ENCODE assay signal across 12 mouse cellular contexts in the genomic region with DNA sequence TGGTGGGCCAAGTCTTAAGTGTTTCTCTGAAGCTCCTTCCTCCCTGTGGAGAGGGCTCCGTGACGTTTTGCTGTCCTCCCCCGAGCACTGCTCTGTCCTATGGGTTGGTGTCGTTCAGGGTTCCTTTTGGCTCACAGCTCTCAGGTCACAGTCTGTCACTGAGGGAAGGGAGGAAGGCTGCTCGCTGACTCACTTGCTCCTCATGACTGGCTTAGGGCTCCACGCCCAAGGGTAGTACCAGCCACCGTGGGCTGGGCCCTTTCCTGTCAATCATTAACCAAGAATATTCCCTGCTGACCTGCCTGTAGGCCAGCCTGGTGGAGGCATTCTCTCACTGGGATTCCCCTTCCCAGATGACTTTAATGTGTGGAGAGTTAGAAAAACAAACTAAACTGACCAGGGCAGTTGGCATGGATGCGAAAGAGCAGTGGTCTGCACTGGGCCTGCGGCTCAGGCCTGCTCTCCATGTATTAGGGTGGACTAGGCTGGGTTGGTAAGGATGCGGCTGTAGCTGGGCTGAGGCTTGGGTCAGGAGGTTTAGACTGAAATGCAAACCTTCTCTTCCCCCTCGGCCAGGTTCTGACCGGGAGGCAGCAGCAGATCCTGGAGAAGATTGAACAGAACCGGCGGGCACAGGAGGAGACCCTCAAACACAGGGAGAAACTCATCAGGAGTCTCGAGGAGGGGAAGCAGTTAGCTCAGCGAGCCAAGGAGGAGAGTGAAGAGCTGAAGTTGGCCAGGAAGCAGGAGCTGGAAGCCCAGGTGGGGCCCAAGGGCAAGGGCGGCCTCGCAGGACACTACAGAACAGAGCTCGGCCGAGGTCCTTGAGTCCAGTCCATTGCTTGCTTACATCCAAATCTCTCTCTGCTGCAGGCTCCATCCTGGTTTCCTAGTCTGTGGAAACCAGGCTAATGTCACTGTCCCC. TPM values are rescaled to one million over a fixed set of nuclear protein-coding genes. Genes with fewer than 3 reads are reported as not detected.
DNase-seq lines count a peak whose midpoint lies in the region; ATAC-seq lines count a peak whose summit lies in the region.
"Had no signal": no experiment of that assay in that cellular context is flagged by ENCODE, and none has a peak within 500 bp of the region (broad histone marks: within the 10 kb centered on the region; RNA-seq: fewer than 3 reads in every experiment).

No protein-coding gene starts in this region.

- H3K9me3 ChIP-seq in intestine, embryonic 14.5 days (ENCODE audit: control insufficient read depth, low read length): no peaks in the 10 kb centered on the region
- H3K9me3 ChIP-seq in stomach, embryonic 15.5 days: no peaks in the 10 kb centered on the region
- no peaks in the 10 kb centered on the region for H3K9me3 ChIP-seq in forebrain, embryonic 14.5 days (replicated peaks; ENCODE audit: control insufficient read depth, low read length)
- H3K9me3 ChIP-seq: embryonic facial prominence, embryonic 15.5 days; limb, embryonic 15.5 days had no signal

- H3K9ac ChIP-seq in intestine, embryonic 14.5 days (ENCODE audit: low read length): no peak overlapping the region
- H3K9ac ChIP-seq in stomach, embryonic 15.5 days: no peak overlapping the region
- H3K9ac ChIP-seq in forebrain, embryonic 14.5 days (ENCODE audit: low read length): no peak overlapping the region
- H3K9ac ChIP-seq: embryonic facial prominence, embryonic 15.5 days; heart, embryonic 15.5 days; limb, embryonic 15.5 days had no signal

- no peaks in the 10 kb centered on the region for H3K27me3 ChIP-seq in intestine, embryonic 14.5 days (replicated peaks; ENCODE audit: control insufficient read depth, insufficient read depth, low read length)
- no peaks in the 10 kb centered on the region for H3K27me3 ChIP-seq in stomach, embryonic 15.5 days (replicated peaks)
- no peaks in the 10 kb centered on the region for H3K27me3 ChIP-seq in forebrain, embryonic 14.5 days (replicated peaks; ENCODE audit: control insufficient read depth, insufficient read depth, low read length)
- H3K27me3 ChIP-seq: embryonic facial prominence, embryonic 15.5 days; heart, embryonic 15.5 days; limb, embryonic 15.5 days had no signal

- 79% methylated on average over 20 of the region's 20 CpGs for WGBS in intestine, embryonic 14.5 days
- WGBS in stomach, embryonic 15.5 days: 77% methylated on average over 20 of the region's 20 CpGs
- whole genome bisulfite sequencing in forebrain, embryonic 14.5 days: 93% methylated on average over 20 of the region's 20 CpGs

- H3K36me3 ChIP-seq in intestine, embryonic 14.5 days (ENCODE audit: control insufficient read depth, insufficient read depth, low read length): peaks cover 77% of the 10 kb centered on the region
- H3K36me3 ChIP-seq in stomach, embryonic 15.5 days: peaks cover 44% of the 10 kb centered on the region
- H3K36me3 ChIP-seq in forebrain, embryonic 14.5 days (ENCODE audit: control insufficient read depth, insufficient read depth, low read length): peaks cover 90% of the 10 kb centered on the region

- no peaks in the 10 kb centered on the region for H3K4me1 ChIP-seq in intestine, embryonic 14.5 days (replicated peaks; ENCODE audit: control insufficient read depth, insufficient read depth, low read length)
- H3K4me1 ChIP-seq in stomach, embryonic 15.5 days: no peaks in the 10 kb centered on the region
- no peaks in the 10 kb centered on the region for H3K4me1 ChIP-seq in forebrain, embryonic 14.5 days (ENCODE audit: control insufficient read depth, insufficient read depth, low read length)
- H3K4me1 ChIP-seq: embryonic facial prominence, embryonic 15.5 days; heart, embryonic 15.5 days; limb, embryonic 15.5 days had no signal

- no peak overlapping the region for H3K4me3 ChIP-seq in intestine, embryonic 14.5 days (ENCODE audit: low read depth, low read length)
- no peak overlapping the region for H3K4me3 ChIP-seq in stomach, embryonic 15.5 days (replicated peaks)
- H3K4me3 ChIP-seq in forebrain, embryonic 14.5 days (ENCODE audit: low read depth, low read length): no peak overlapping the region
- H3K4me3 ChIP-seq: embryonic facial prominence, embryonic 15.5 days; heart, embryonic 15.5 days; limb, embryonic 15.5 days had no signal

- H3K27ac ChIP-seq in intestine, embryonic 14.5 days (ENCODE audit: low read depth): no peak overlapping the region
- H3K27ac ChIP-seq in stomach, embryonic 15.5 days: no peak overlapping the region
- no peak overlapping the region for H3K27ac ChIP-seq in forebrain, embryonic 14.5 days (ENCODE audit: low read depth, low read length)
- H3K27ac ChIP-seq: embryonic facial prominence, embryonic 15.5 days; heart, embryonic 15.5 days; limb, embryonic 15.5 days had no signal

- no peak overlapping the region for H3K4me2 ChIP-seq in intestine, embryonic 14.5 days (ENCODE audit: low read length)
- no peak overlapping the region for H3K4me2 ChIP-seq in stomach, embryonic 15.5 days
- H3K4me2 ChIP-seq in forebrain, embryonic 14.5 days (ENCODE audit: low read length): no peak overlapping the region
- H3K4me2 ChIP-seq: embryonic facial prominence, embryonic 15.5 days; heart, embryonic 15.5 days; limb, embryonic 15.5 days had no signal

- no peak for DNase-seq in cerebellum, postnatal 4 days (ENCODE audit: low spot score in 2 of 2)
- DNase-seq in intestine, embryonic 14.5 days (ENCODE audit: low spot score): peak; percentile 65
- DNase-seq in kidney, postnatal 25 days: peak; percentile 81 to 91
- no peak for DNase-seq in forebrain, embryonic 14.5 days (ENCODE audit: low spot score)
- DNase-seq in layer of hippocampus, postnatal 36 days: no peak
- no peak for DNase-seq in ovary, adult 18-20 months (ENCODE audit: low spot score)
- DNase-seq: midbrain, embryonic 14.5 days had no signal

- ATAC-seq in cerebellum, adult (ENCODE audit: insufficient number of reproducible peaks, low FRiP score, low TSS enrichment): peak; percentile 58; the same call in 1 of the 2 replicates
- peak; percentile 88 for ATAC-seq in intestine, embryonic 14.5 days (replicated peaks; ENCODE audit: low FRiP score, low TSS enrichment, low read depth)
- ATAC-seq in stomach, embryonic 15.5 days (ENCODE audit: insufficient read depth, low FRiP score, low read depth): peak; percentile 90
- ATAC-seq in forebrain, embryonic 14.5 days: no peak

RNA-seq across cellular contexts. Expression of gene Tchp, which starts 11.7 kb away (rescaled TPM):
- 9.0 and 11.7 TPM in 2 replicates for polyA plus RNA-seq in intestine, embryonic 14.5 days (2014; fragmentation: Nextera tagmentation; extraction: Ambion mirVana)
- polyA plus RNA-seq in stomach, embryonic 15.5 days (2015; fragmentation: Nextera tagmentation; extraction: Ambion mirVana): 11.5 and 11.6 TPM in 2 replicates
- 7.1 and 10.4 TPM in 2 replicates for polyA plus RNA-seq in forebrain, embryonic 14.5 days (2014; fragmentation: Nextera tagmentation; extraction: Ambion mirVana)
- total RNA-seq in layer of hippocampus, postnatal 36 days (2021): 10 to 100 TPM; 12.0 to 13.8 TPM

RNA-seq across cellular contexts. Expression of gene Gltp, which starts 28.5 kb away (rescaled TPM):
- polyA plus RNA-seq in intestine, embryonic 14.5 days (2014; fragmentation: Nextera tagmentation; extraction: Ambion mirVana): 74.7 and 77.0 TPM in 2 replicates
- 123 and 144 TPM in 2 replicates for polyA plus RNA-seq in stomach, embryonic 15.5 days (2015; fragmentation: Nextera tagmentation; extraction: Ambion mirVana)
- polyA plus RNA-seq in forebrain, embryonic 14.5 days (2014; fragmentation: Nextera tagmentation; extraction: Ambion mirVana): 31.2 and 32.4 TPM in 2 replicates
- total RNA-seq in layer of hippocampus, postnatal 36 days (2021): 10 to 100 TPM; 27.9 to 33.4 TPM

RNA-seq across cellular contexts. Expression of gene Ankrd13a, which starts 55.2 kb away (rescaled TPM):
- 50.1 and 65.4 TPM in 2 replicates for polyA plus RNA-seq in intestine, embryonic 14.5 days (2014; fragmentation: Nextera tagmentation; extraction: Ambion mirVana)
- 48.9 and 49.0 TPM in 2 replicates for polyA plus RNA-seq in stomach, embryonic 15.5 days (2015; fragmentation: Nextera tagmentation; extraction: Ambion mirVana)
- 25.8 and 32.3 TPM in 2 replicates for polyA plus RNA-seq in forebrain, embryonic 14.5 days (2014; fragmentation: Nextera tagmentation; extraction: Ambion mirVana)
- total RNA-seq in layer of hippocampus, postnatal 36 days (2021): 10 to 100 TPM; 37.2 to 47.9 TPM

RNA-seq across cellular contexts. Expression of gene Git2, which starts 56.1 kb away (rescaled TPM):
- polyA plus RNA-seq in intestine, embryonic 14.5 days (2014; fragmentation: Nextera tagmentation; extraction: Ambion mirVana): 35.6 and 37.2 TPM in 2 replicates
- 36.7 and 39.8 TPM in 2 replicates for polyA plus RNA-seq in stomach, embryonic 15.5 days (2015; fragmentation: Nextera tagmentation; extraction: Ambion mirVana)
- 29.1 and 36.3 TPM in 2 replicates for polyA plus RNA-seq in forebrain, embryonic 14.5 days (2014; fragmentation: Nextera tagmentation; extraction: Ambion mirVana)
- 10 to 100 TPM; 42.4 to 45.4 TPM for total RNA-seq in layer of hippocampus, postnatal 36 days (2021)

Comparison
In these comparisons a context has a peak if more than half of its experiments do, and no peak if none do; other contexts are left out.
1. DNase-seq: peak in intestine, embryonic 14.5 days (single experiment) and kidney, postnatal 25 days (2 of 2); none in cerebellum, postnatal 4 days (0 of 2), forebrain, embryonic 14.5 days (single experiment), layer of hippocampus, postnatal 36 days (0 of 2) and ovary, adult 18-20 months (single experiment).